Comparison of ENCODE assay signal across 8 mouse cellular contexts in the genomic region with DNA sequence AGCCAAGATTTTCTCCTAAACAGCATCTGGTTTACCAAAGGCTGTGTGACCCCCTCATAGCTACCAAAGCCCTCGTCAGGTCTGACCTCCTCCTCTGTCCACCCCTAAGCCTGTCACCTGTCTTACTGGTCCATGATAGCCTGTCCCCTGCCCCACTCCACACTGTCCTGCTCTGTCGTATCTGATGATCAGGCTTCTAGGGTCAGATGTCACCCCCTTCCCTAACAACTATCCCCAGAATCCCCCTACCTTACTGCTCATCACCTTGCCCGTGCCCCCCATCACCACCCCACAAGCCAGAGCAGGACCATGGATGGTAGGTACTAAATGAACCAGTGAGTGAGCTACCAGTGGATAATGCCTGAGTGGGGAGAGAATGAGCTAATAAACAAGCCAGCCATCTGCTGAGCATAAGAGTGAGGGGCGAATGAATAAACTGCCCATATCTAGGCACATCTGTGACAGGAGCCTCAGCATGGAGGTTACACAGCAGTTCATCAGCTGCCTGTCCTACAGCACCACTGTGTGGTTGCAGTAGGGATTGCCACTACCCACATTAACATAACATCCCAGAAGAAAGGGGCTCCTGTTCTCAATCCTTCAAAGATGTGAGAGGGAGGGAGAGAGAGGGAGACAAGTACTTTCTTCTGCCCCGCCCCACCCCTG. TPM values are rescaled to one million over a fixed set of nuclear protein-coding genes. Genes with fewer than 3 reads are reported as not detected.
A peak's percentile ranks its signal among the peaks of the same experiment; 100 is the strongest.
DNase-seq lines count a peak whose midpoint lies in the region; TF ChIP-seq lines count a peak whose summit lies in the region.

No protein-coding gene starts in this region.

- TF ChIP-seq POLR2A in myocyte (IDR thresholded peaks at IDR 0.05; ENCODE audit: insufficient read length, low read depth), result no peak

- peak; percentile 41 to 49 for DNase-seq in urinary bladder, postnatal 36 days (ENCODE audit: low spot score in 2 of 2)
- no peak for DNase-seq in urinary bladder, postnatal 10 days (ENCODE audit: low spot score)
- peak; percentile 81 for DNase-seq in cerebellum, adult 9-10 months
- DNase-seq in frontal cortex, postnatal 14 days (ENCODE audit: low spot score in 2 of 2), result peak; percentile 65 to 66
- peak; percentile 33 to 69 for DNase-seq in kidney, adult 8-10 months
- peak; percentile 58 for DNase-seq in liver
- peak; percentile 80 for DNase-seq in testis, postnatal 10 days (ENCODE audit: low spot score)

- no peaks in the 10 kb centered on the region for H3K36me3 ChIP-seq in myocyte (ENCODE audit: control insufficient read depth, insufficient read depth)

- H3K4me3 ChIP-seq in myocyte, result no peak overlapping the region

- H3K79me2 ChIP-seq in myocyte (ENCODE audit: control insufficient read depth, insufficient read depth), result no peaks in the 10 kb centered on the region

- H3K27me3 ChIP-seq in myocyte (ENCODE audit: control insufficient read depth, insufficient read depth, insufficient read length), result no peaks in the 10 kb centered on the region

- no peak overlapping the region for H3ac ChIP-seq in myocyte (ENCODE audit: control insufficient read depth, insufficient read length)

- no peak overlapping the region for H3K4me2 ChIP-seq in myocyte (ENCODE audit: low read depth)

TF ChIP-seq in myocyte, 11 proteins besides CTCF, POLR2A, EP300 and RAD21:
- peak; percentile 70 for TF ChIP-seq POLR2AphosphoS2 (IDR thresholded peaks at IDR 0.05; ENCODE audit: insufficient read length, low read depth)
- TF ChIP-seq CEBPB (IDR thresholded peaks at IDR 0.05; ENCODE audit: insufficient read depth, poor library complexity, severe bottlenecking), result no peak
TF ChIP-seq in myocyte: peak in this region for 1.

RNA-seq across cellular contexts. Expression of a gene that starts 8.5 kb away (rescaled TPM):
- 60.5 TPM for polyA plus RNA-seq in myocyte (2012; fragmentation: generic; extraction: Trizol)

RNA-seq across cellular contexts. Expression of a gene that starts 37.8 kb away (rescaled TPM):
- 23.0 TPM for polyA plus RNA-seq in myocyte (2012; fragmentation: generic; extraction: Trizol)
